ENCODE assay signal across 14 mouse cellular contexts in genomic region chr7:25738277-25738676, GRCm38 (mm10).
"Had no signal": no experiment of that assay in that cellular context is flagged by ENCODE, and none has a peak within 500 bp of the region (broad histone marks: within the 10 kb centered on the region; RNA-seq: fewer than 3 reads in every experiment).

No protein-coding gene starts in this region.

- H3K27me3 ChIP-seq: limb, embryonic 15.5 days; midbrain, embryonic 15.5 days; neural tube, embryonic 13.5 days had no signal

- H3K4me3 ChIP-seq: left cerebral cortex, adult 2 months; limb, embryonic 15.5 days; midbrain, embryonic 15.5 days; neural tube, embryonic 13.5 days had no signal

- H3K27ac ChIP-seq: left cerebral cortex, adult 2 months; limb, embryonic 15.5 days; macrophage; midbrain, embryonic 15.5 days; neural tube, embryonic 13.5 days had no signal

- ATAC-seq: hindbrain, embryonic 16.5 days; inflammation-experienced regulatory T-cells, adult 6 months; midbrain, embryonic 15.5 days had no signal

- H3K4me1 ChIP-seq: limb, embryonic 15.5 days; midbrain, embryonic 15.5 days; neural tube, embryonic 13.5 days had no signal

- H3K9ac ChIP-seq: limb, embryonic 15.5 days; lung, embryonic 14.5 days; midbrain, embryonic 15.5 days; neural tube, embryonic 13.5 days had no signal

- H3K9me3 ChIP-seq: limb, embryonic 15.5 days; midbrain, embryonic 15.5 days; neural tube, embryonic 13.5 days had no signal

- DNase-seq: kidney, adult 18-20 months; kidney, postnatal 10 days; lung, embryonic 14.5 days; lung, postnatal 10 days; right cerebral cortex, postnatal 14 days; thymus, postnatal 36 days had no signal

- H3K4me2 ChIP-seq: limb, embryonic 15.5 days; lung, embryonic 14.5 days; midbrain, embryonic 11.5 days; midbrain, embryonic 15.5 days; neural tube, embryonic 13.5 days had no signal
